Mouse (Mus musculus) liver, postnatal 0 days (tissue): Measurements from ENCODE around the gene Syt9. TPM values are rescaled to one million over a fixed set of nuclear protein-coding genes. Genes with fewer than 3 reads are reported as not detected.

Experiments used
- ATAC-seq: fragments of 200-750 bp; cut with Nextera tagmentation; 2 replicates; pipeline ENCODE4 v1.8.0; 2017; ENCODE audit warnings: mild to moderate bottlenecking, moderate library complexity
- DNase-seq: peaks from one replicate; pipeline ENCODE4 v3.0.0-alpha.2; 2016
- H3K27ac ChIP-seq: fragments of 300-500 bp; sonication (generic); 2 replicates; pipeline ENCODE4 v1.5.1; 2014; ENCODE audit warnings: antibody characterized with exemption, moderate library complexity, mild to moderate bottlenecking, low read depth
- H3K27me3 ChIP-seq: fragments of 300-500 bp; sonication (generic); 2 replicates; pipeline ENCODE4 v1.6.1; 2014; ENCODE audit warnings: low read length, control low read depth, mixed read lengths; ENCODE audit not compliant: insufficient read depth
- H3K36me3 ChIP-seq: fragments of 300-500 bp; sonication (generic); replicated peaks from 2 replicates; pipeline ENCODE4 v1.6.1; 2014; ENCODE audit warnings: mild to moderate bottlenecking, control low read depth, low read length, moderate library complexity, mixed read lengths; ENCODE audit not compliant: insufficient read depth
- H3K4me1 ChIP-seq: fragments of 300-500 bp; sonication (generic); 2 replicates; pipeline ENCODE4 v1.6.1; 2014; ENCODE audit warnings: antibody characterized with exemption, mild to moderate bottlenecking, control low read depth; ENCODE audit not compliant: insufficient read depth
- H3K4me2 ChIP-seq: fragments of 300-500 bp; sonication (generic); 2 replicates; pipeline ENCODE4 v1.6.1; 2014; ENCODE audit warnings: low read depth, mild to moderate bottlenecking, low read length, moderate library complexity, mixed read lengths
- H3K4me3 ChIP-seq: fragments of 300-500 bp; sonication (generic); 2 replicates; pipeline ENCODE4 v1.5.1; 2014; ENCODE audit warnings: low read depth, low read length
- H3K9ac ChIP-seq: fragments of 300-500 bp; sonication (generic); replicated peaks from 2 replicates; pipeline ENCODE4 v1.6.1; 2014; ENCODE audit warnings: mild to moderate bottlenecking, moderate library complexity
- H3K9me3 ChIP-seq: fragments of 300-500 bp; sonication (generic); 2 replicates; pipeline ENCODE4 v1.6.1; 2016; ENCODE audit warnings: mild to moderate bottlenecking, control low read depth, low read length, mixed read lengths
- CTCF ChIP-seq: sonication (generic); IDR thresholded peaks from 2 replicates; pipeline ENCODE4 v1.5.1; 2016; ENCODE audit warnings: antibody characterized with exemption, low read depth
- EP300 ChIP-seq: IDR thresholded peaks from 2 replicates; pipeline ENCODE4 v1.6.1; 2016; ENCODE audit warnings: antibody characterized with exemption, low read depth, mild to moderate bottlenecking
- WGBS: fragments of 180-500 bp; shearing (Covaris S2); extraction: QIAGEN DNeasy Blood & Tissue Kit; methylation state at CpG from one replicate; pipeline ENCODE4 v1.1.7; 2014; ENCODE audit not compliant: insufficient replicate concordance; 5-methylcytosine and 5-hydroxymethylcytosine counted together
- polyA plus RNA-seq: library from polyadenylated mRNA; unstranded; fragments of >200 nt; fragmentation: Nextera tagmentation; extraction: Ambion mirVana; gene quantifications from 2 replicates; pipeline ENCODE4 v1.2.1, GENCODE M21; 2015

The Syt9 gene
- polyA plus RNA-seq, 1 experiment from 2014 or later: 0.23 TPM

GRCm38 (mm10) chr7:107528169-107528772 lies 157.7 kb downstream of the Syt9 start:
- no peaks in the 10 kb centered on the region for H3K9me3 ChIP-seq
- H3K4me2 ChIP-seq: no peak overlapping the region
- ATAC-seq (no peak), DNase-seq (no peak)
- 73% methylated on average over 3 of the region's 3 CpGs for WGBS
- no peak overlapping the region for H3K9ac ChIP-seq
- no peaks in the 10 kb centered on the region for H3K4me1 ChIP-seq
- no peaks in the 10 kb centered on the region for H3K27me3 ChIP-seq
- TF ChIP-seq EP300: no peak
- H3K36me3 ChIP-seq: no peaks in the 10 kb centered on the region
- H3K27ac ChIP-seq: no peak overlapping the region
- no peak overlapping the region for H3K4me3 ChIP-seq

- H3K4me2 ChIP-seq: no peak overlapping the region
- H3K27me3 ChIP-seq: no peaks in the 10 kb centered on the region
- ATAC-seq (no peak), DNase-seq (no peak)
- H3K4me1 ChIP-seq: no peaks in the 10 kb centered on the region
- no peaks in the 10 kb centered on the region for H3K36me3 ChIP-seq
- TF ChIP-seq CTCF (no peak), EP300 (no peak)
- H3K9me3 ChIP-seq: no peaks in the 10 kb centered on the region
- H3K9ac ChIP-seq: no peak overlapping the region
- no peak overlapping the region for H3K27ac ChIP-seq
- H3K4me3 ChIP-seq: no peak overlapping the region
- WGBS: 56% methylated on average over 5 of the region's 5 CpGs
These were observed 158.8 kb downstream of the Syt9 start for GRCm38 (mm10) chr7:107529364-107529763.

GRCm38 (mm10) chr7:107535311-107535710 lies 164.8 kb downstream of the Syt9 start:
- no peak for TF ChIP-seq EP300
- TF ChIP-seq CTCF: no peak

GRCm38 (mm10) chr7:107536516-107536915 lies 166.0 kb downstream of the Syt9 start:
- WGBS: 72% methylated on average over 6 of the region's 6 CpGs

More at GRCm38 (mm10) chr7:107535311-107535710, 164.8 kb downstream of the Syt9 start:
- Histone ChIP-seq H3K4me3 (no peak overlapping the region), H3K9ac (no peak overlapping the region), H3K9me3 (no peaks in the 10 kb centered on the region), H3K4me2 (no peak overlapping the region), H3K36me3 (no peaks in the 10 kb centered on the region), H3K27me3 (no peaks in the 10 kb centered on the region), H3K4me1 (no peaks in the 10 kb centered on the region), H3K27ac (no peak overlapping the region)
- ATAC-seq (no peak), DNase-seq (no peak)
- WGBS: 81% methylated on average over 4 of the region's 4 CpGs

GRCm38 (mm10) chr7:107540034-107540433 lies 169.5 kb downstream of the Syt9 start:
- H3K9ac ChIP-seq: no peak overlapping the region
- H3K4me1 ChIP-seq: no peaks in the 10 kb centered on the region
- no peaks in the 10 kb centered on the region for H3K9me3 ChIP-seq
- 8% methylated on average over 4 of the region's 4 CpGs for WGBS
- DNase-seq (no peak), ATAC-seq (no peak)
- no peak for TF ChIP-seq CTCF
- H3K27me3 ChIP-seq: no peaks in the 10 kb centered on the region
- no peak overlapping the region for H3K4me3 ChIP-seq
- H3K27ac ChIP-seq: no peak overlapping the region
- H3K36me3 ChIP-seq: no peaks in the 10 kb centered on the region
- no peak overlapping the region for H3K4me2 ChIP-seq

More at GRCm38 (mm10) chr7:107536516-107536915, 166.0 kb downstream of the Syt9 start:
- H3K4me3 ChIP-seq: no peak overlapping the region
- no peaks in the 10 kb centered on the region for H3K27me3 ChIP-seq
- DNase-seq: no peak
- H3K9me3 ChIP-seq: no peaks in the 10 kb centered on the region
- TF ChIP-seq EP300 (no peak), CTCF (no peak)
- no peak overlapping the region for H3K9ac ChIP-seq
- H3K4me2 ChIP-seq: no peak overlapping the region
- H3K36me3 ChIP-seq: no peaks in the 10 kb centered on the region
- H3K4me1 ChIP-seq: no peaks in the 10 kb centered on the region
- no peak overlapping the region for H3K27ac ChIP-seq
- no peak for ATAC-seq

- Histone ChIP-seq H3K4me2 (no peak overlapping the region), H3K4me3 (no peak overlapping the region), H3K27ac (no peak overlapping the region), H3K9ac (no peak overlapping the region), H3K27me3 (no peaks in the 10 kb centered on the region), H3K4me1 (no peaks in the 10 kb centered on the region), H3K36me3 (no peaks in the 10 kb centered on the region), H3K9me3 (no peaks in the 10 kb centered on the region)
- WGBS: 67% methylated on average over 1 of the region's 1 CpGs
- TF ChIP-seq CTCF (no peak), EP300 (no peak)
- DNase-seq (no peak), ATAC-seq (no peak)
These were observed 174.5 kb downstream of the Syt9 start for GRCm38 (mm10) chr7:107545011-107545410.

GRCm38 (mm10) chr7:107547872-107548271 lies 177.3 kb downstream of the Syt9 start:
- H3K9ac ChIP-seq: no peak overlapping the region
- ATAC-seq (no peak), DNase-seq (no peak)
- no peaks in the 10 kb centered on the region for H3K9me3 ChIP-seq
- TF ChIP-seq CTCF: no peak
- TF ChIP-seq EP300: no peak
- H3K4me2 ChIP-seq: no peak overlapping the region
- no peaks in the 10 kb centered on the region for H3K36me3 ChIP-seq
- no peaks in the 10 kb centered on the region for H3K27me3 ChIP-seq
- no peak overlapping the region for H3K4me3 ChIP-seq
- no peak overlapping the region for H3K27ac ChIP-seq
- H3K4me1 ChIP-seq: no peaks in the 10 kb centered on the region
- 74% methylated on average over 3 of the region's 3 CpGs for WGBS
